Mouse (Mus musculus) embryonic facial prominence, embryonic 11.5 days (tissue): ENCODE results near the gene Gm45062. TPM values are rescaled to one million over a fixed set of nuclear protein-coding genes. Genes with fewer than 3 reads are reported as not detected.

Source experiments
- ATAC-seq: fragments of 200-750 bp; cut with Nextera tagmentation; replicated peaks from 2 replicates; pipeline ENCODE4 v1.8.0; 2017; ENCODE audit warnings: low read depth; ENCODE audit not compliant: insufficient number of reproducible peaks, low FRiP score, low TSS enrichment
- DNase-seq: peaks from one replicate; pipeline ENCODE4 v3.0.0-alpha.2; 2015; ENCODE audit warnings: low spot score
- H3K27ac ChIP-seq: fragments of 300-500 bp; sonication (generic); replicated peaks from 2 replicates; pipeline ENCODE4 v1.5.1; 2014; ENCODE audit warnings: mild to moderate bottlenecking, low read depth, low read length, control low read depth
- H3K27me3 ChIP-seq: fragments of 300-500 bp; sonication (generic); 2 replicates; pipeline ENCODE4 v1.6.1; 2014; ENCODE audit warnings: mild to moderate bottlenecking, low read length, moderate library complexity, mixed read lengths; ENCODE audit not compliant: control insufficient read depth, insufficient read depth
- H3K36me3 ChIP-seq: fragments of 300-500 bp; sonication (generic); replicated peaks from 2 replicates; pipeline ENCODE4 v1.6.1; 2014; ENCODE audit warnings: low read depth, mild to moderate bottlenecking, low read length, moderate library complexity, mixed read lengths; ENCODE audit not compliant: control insufficient read depth, insufficient read depth
- H3K4me1 ChIP-seq: fragments of 300-500 bp; sonication (generic); 2 replicates; pipeline ENCODE4 v1.6.1; 2014; ENCODE audit warnings: low read length, mixed read lengths; ENCODE audit not compliant: control insufficient read depth, insufficient read depth
- H3K4me2 ChIP-seq: fragments of 300-500 bp; sonication (generic); 2 replicates; pipeline ENCODE4 v1.6.1; 2014; ENCODE audit warnings: low read depth, mild to moderate bottlenecking, control low read depth, low read length, moderate library complexity
- H3K4me3 ChIP-seq: fragments of 300-500 bp; sonication (generic); 2 replicates; pipeline ENCODE4 v1.5.1; 2014; ENCODE audit warnings: low read depth, low read length, control low read depth
- H3K9ac ChIP-seq: fragments of 300-500 bp; sonication (generic); replicated peaks from 2 replicates; pipeline ENCODE4 v1.6.1; 2014; ENCODE audit warnings: mild to moderate bottlenecking, control low read depth, low read length
- H3K9me3 ChIP-seq: fragments of 300-500 bp; sonication (generic); replicated peaks from 2 replicates; pipeline ENCODE4 v1.6.1; 2016; ENCODE audit warnings: mild to moderate bottlenecking, low read length, inconsistent platforms, mixed read lengths; ENCODE audit not compliant: control insufficient read depth
- WGBS: fragments of 180-500 bp; shearing (Covaris S2); extraction: QIAGEN DNeasy Blood & Tissue Kit; methylation state at CpG from one replicate; pipeline ENCODE4 v1.1.7; 2014; 5-methylcytosine and 5-hydroxymethylcytosine counted together
- polyA plus RNA-seq: library from polyadenylated mRNA; unstranded; fragments of >200 nt; fragmentation: Nextera tagmentation; extraction: Ambion mirVana; gene quantifications from 2 replicates; pipeline ENCODE4 v1.2.1, GENCODE M21; 2014

The Gm45062 gene
- polyA plus RNA-seq, 1 experiment from 2014 or later, result 14.3 TPM

- H3K4me2 ChIP-seq, result no peak overlapping the region
- WGBS, result 89% methylated on average over 11 of the region's 11 CpGs
- H3K4me1 ChIP-seq, result no peaks in the 10 kb centered on the region
- no peak for ATAC-seq
- H3K36me3 ChIP-seq, result no peaks in the 10 kb centered on the region
- H3K27ac ChIP-seq, result no peak overlapping the region
- no peaks in the 10 kb centered on the region for H3K27me3 ChIP-seq
- DNase-seq, result no peak
- no peaks in the 10 kb centered on the region for H3K9me3 ChIP-seq
- no peak overlapping the region for H3K9ac ChIP-seq
- H3K4me3 ChIP-seq, result no peak overlapping the region
Observed at GRCm38 (mm10) chr6:8364757-8365150, 105.5 kb downstream of the Gm45062 start.

DNA sequence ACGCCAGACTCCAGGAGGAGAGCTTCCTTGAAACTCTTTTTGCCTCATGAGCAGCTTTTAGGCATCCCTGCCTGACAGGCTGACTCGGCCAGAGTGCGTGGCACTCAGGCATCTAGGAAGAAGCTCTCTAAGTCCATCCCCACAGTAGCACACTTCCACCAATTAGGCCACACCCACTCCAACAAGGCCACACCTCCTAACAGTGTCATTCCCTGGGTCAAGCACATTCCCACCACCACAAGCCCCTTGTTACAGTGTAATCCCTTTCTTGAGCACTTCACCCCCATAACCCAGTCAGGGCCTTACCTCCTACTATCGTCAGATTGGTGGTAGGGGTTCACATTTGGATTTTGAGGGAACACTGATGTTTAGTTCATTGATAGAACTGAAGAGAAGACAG lies 108.4 kb downstream of the Gm45062 start:
- H3K4me3 ChIP-seq, result no peak overlapping the region
- H3K27me3 ChIP-seq, result no peaks in the 10 kb centered on the region
- H3K4me1 ChIP-seq, result no peaks in the 10 kb centered on the region
- no peak for ATAC-seq
- DNase-seq, result no peak
- WGBS, result 91% methylated on average over 4 of the region's 4 CpGs
- H3K4me2 ChIP-seq, result no peak overlapping the region
- H3K9ac ChIP-seq, result no peak overlapping the region
- H3K27ac ChIP-seq, result no peak overlapping the region
- H3K36me3 ChIP-seq, result no peaks in the 10 kb centered on the region
- H3K9me3 ChIP-seq, result no peaks in the 10 kb centered on the region

GRCm38 (mm10) chr6:8368198-8368864 lies 109.1 kb downstream of the Gm45062 start:
- Histone ChIP-seq H3K4me3 (no peak overlapping the region), H3K36me3 (no peaks in the 10 kb centered on the region), H3K4me2 (no peak overlapping the region), H3K27me3 (no peaks in the 10 kb centered on the region), H3K9me3 (no peaks in the 10 kb centered on the region), H3K9ac (no peak overlapping the region), H3K27ac (no peak overlapping the region), H3K4me1 (no peaks in the 10 kb centered on the region)
- no peak for ATAC-seq
- 70% methylated on average over 2 of the region's 2 CpGs for WGBS
- DNase-seq, result no peak

- H3K4me3 ChIP-seq, result no peak overlapping the region
- H3K4me1 ChIP-seq, result no peaks in the 10 kb centered on the region
- H3K27me3 ChIP-seq, result no peaks in the 10 kb centered on the region
- H3K9me3 ChIP-seq, result no peaks in the 10 kb centered on the region
- 89% methylated on average over 3 of the region's 3 CpGs for WGBS
- DNase-seq (no peak), ATAC-seq (no peak)
- H3K9ac ChIP-seq, result no peak overlapping the region
- no peak overlapping the region for H3K27ac ChIP-seq
- H3K4me2 ChIP-seq, result no peak overlapping the region
- no peaks in the 10 kb centered on the region for H3K36me3 ChIP-seq
Observed at GRCm38 (mm10) chr6:8370624-8371023, 111.4 kb downstream of the Gm45062 start.

- no peaks in the 10 kb centered on the region for H3K36me3 ChIP-seq
- no peak overlapping the region for H3K4me2 ChIP-seq
- WGBS, result 52% methylated on average over 2 of the region's 2 CpGs
- no peak overlapping the region for H3K27ac ChIP-seq
- ATAC-seq, result no peak
- no peaks in the 10 kb centered on the region for H3K9me3 ChIP-seq
- no peak overlapping the region for H3K4me3 ChIP-seq
- H3K27me3 ChIP-seq, result no peaks in the 10 kb centered on the region
- H3K9ac ChIP-seq, result no peak overlapping the region
- H3K4me1 ChIP-seq, result no peaks in the 10 kb centered on the region
- no peak for DNase-seq
Observed at GRCm38 (mm10) chr6:8373051-8373450, 113.8 kb downstream of the Gm45062 start.

DNA sequence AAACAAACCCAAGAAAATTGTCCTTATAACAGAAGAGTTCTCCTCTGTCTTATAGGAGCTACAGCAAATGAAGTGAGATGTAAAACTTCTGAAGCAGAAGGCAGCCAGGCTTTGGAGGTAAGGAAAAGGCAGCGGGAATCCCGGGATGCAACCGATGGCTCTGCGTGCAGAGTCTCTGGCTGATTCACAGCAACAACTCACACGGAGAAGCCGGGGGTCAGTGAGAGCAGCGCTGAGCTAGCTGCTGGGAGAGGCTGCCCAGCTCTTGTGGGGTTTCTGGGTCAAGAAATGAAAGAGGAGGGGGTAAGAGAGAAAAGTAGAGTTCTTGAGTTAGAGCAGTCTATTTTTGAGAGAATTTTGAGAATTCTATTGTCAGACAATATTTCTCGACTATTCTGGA lies 114.6 kb downstream of the Gm45062 start:
- Histone ChIP-seq H3K4me2 (no peak overlapping the region), H3K4me3 (no peak overlapping the region), H3K27ac (no peak overlapping the region), H3K9me3 (no peaks in the 10 kb centered on the region), H3K9ac (no peak overlapping the region), H3K27me3 (no peaks in the 10 kb centered on the region), H3K4me1 (no peaks in the 10 kb centered on the region), H3K36me3 (no peaks in the 10 kb centered on the region)
- ATAC-seq (no peak), DNase-seq (no peak)
- 55% methylated on average over 8 of the region's 8 CpGs for WGBS

- Histone ChIP-seq H3K27ac (no peak overlapping the region), H3K9ac (no peak overlapping the region), H3K36me3 (no peaks in the 10 kb centered on the region), H3K4me3 (no peak overlapping the region), H3K9me3 (no peaks in the 10 kb centered on the region), H3K27me3 (no peaks in the 10 kb centered on the region), H3K4me2 (no peak overlapping the region), H3K4me1 (no peaks in the 10 kb centered on the region)
- DNase-seq, result no peak
- 72% methylated on average over 6 of the region's 6 CpGs for WGBS
- no peak for ATAC-seq
Observed at GRCm38 (mm10) chr6:8374290-8374689, 115.0 kb downstream of the Gm45062 start.

GRCm38 (mm10) chr6:8374712-8375111 lies 115.5 kb downstream of the Gm45062 start:
- Histone ChIP-seq H3K4me1 (no peaks in the 10 kb centered on the region), H3K36me3 (no peaks in the 10 kb centered on the region), H3K4me2 (no peak overlapping the region), H3K9me3 (no peaks in the 10 kb centered on the region), H3K27me3 (no peaks in the 10 kb centered on the region), H3K4me3 (no peak overlapping the region), H3K9ac (no peak overlapping the region), H3K27ac (no peak overlapping the region)
- 86% methylated on average over 4 of the region's 4 CpGs for whole genome bisulfite sequencing
- ATAC-seq (no peak), DNase-seq (no peak)
